Mouse (Mus musculus): ENCODE measurements at regions not wholly inside any gene's neighbourhood (a gene's known extent, or its start where the extent isn't known, plus 50 kb on each side); places are given as distances from the start of the nearest gene placed in this dataset.
A peak's percentile ranks its signal among the peaks of the same experiment; 100 is the strongest.

DNA sequence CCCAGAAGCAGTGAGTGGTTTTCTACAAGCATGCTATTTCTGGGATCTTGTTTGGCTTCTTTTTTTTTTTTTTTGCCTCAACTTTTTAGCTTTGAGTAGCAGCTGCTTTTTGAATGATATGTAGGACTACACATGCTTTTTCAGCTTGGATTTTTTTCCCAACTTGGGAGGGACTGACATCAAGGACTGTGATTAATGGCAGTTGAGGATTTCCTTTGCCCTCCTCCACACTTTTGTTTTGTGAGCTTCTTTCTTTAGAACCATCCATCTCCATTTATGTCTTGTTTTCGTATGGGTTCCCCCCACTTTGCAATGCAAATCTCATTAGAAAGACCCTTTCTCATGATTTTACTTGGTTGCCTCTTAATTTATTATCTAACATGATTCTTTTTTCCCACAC is 352.3 kb upstream of the Jag1 start:
- Histone ChIP-seq H3K9me3 (ENCODE audit: control insufficient read depth, low read length) (no peaks in the 10 kb centered on the region), H3K27me3 (ENCODE audit: control insufficient read depth, insufficient read depth, low read length) (no peaks in the 10 kb centered on the region), H3K27ac (ENCODE audit: low read depth, low read length) (no peak overlapping the region), H3K36me3 (ENCODE audit: control insufficient read depth, insufficient read depth, low read length) (no peaks in the 10 kb centered on the region), H3K4me2 (replicated peaks; ENCODE audit: low read depth, low read length) (no peak overlapping the region), H3K4me3 (ENCODE audit: low read depth, low read length) (no peak overlapping the region), H3K4me1 (replicated peaks; ENCODE audit: control insufficient read depth, insufficient read depth, low read length) (no peaks in the 10 kb centered on the region), H3K9ac (ENCODE audit: low read depth, low read length) (no peak overlapping the region)
- ATAC-seq (ENCODE audit: low FRiP score) (peak; percentile 60; the same call in 1 of the 2 replicates), DNase-seq (ENCODE audit: low spot score) (peak; percentile 16)
- WGBS: 46% methylated on average over 1 of the region's 1 CpGs

DNA sequence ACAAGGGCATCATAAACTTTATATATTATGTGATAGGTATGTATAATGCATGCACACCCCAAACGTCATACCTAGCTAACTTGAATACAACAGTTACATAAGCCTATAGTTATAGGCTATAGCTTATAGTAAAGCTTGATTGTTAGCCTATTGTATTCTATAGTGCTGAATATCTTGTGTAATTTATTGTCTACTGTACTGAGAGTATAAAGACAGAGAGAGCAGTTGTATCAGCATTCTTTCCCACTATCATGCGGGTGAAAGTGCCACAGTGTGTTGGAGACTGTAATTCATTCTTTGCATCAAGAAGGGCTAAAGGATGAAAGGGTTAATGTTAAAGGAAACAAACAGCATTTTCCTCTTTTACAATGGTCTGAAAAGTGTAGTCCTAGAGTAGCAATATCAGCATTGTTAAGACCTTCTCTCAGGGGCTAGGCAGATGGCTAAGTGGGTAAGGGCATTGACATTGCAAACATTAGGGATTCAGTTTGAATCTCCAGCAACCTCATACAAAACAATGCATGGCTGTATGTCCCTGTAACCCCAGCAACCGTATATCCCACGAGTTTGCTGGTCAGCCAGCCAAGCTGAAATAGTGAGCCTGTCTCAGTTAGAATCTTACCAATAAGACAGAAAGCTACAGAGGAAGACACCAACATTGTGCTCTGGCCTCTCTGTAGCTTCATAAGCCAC is 340.8 kb upstream of the Jag1 start:
- Histone ChIP-seq H3K9ac (ENCODE audit: low read depth, low read length) (no peak overlapping the region), H3K4me3 (ENCODE audit: low read depth, low read length) (no peak overlapping the region), H3K36me3 (ENCODE audit: control insufficient read depth, insufficient read depth, low read length) (no peaks in the 10 kb centered on the region), H3K4me1 (replicated peaks; ENCODE audit: control insufficient read depth, insufficient read depth, low read length) (no peaks in the 10 kb centered on the region), H3K9me3 (ENCODE audit: control insufficient read depth, low read length) (no peaks in the 10 kb centered on the region), H3K27ac (ENCODE audit: low read depth, low read length) (no peak overlapping the region), H3K4me2 (replicated peaks; ENCODE audit: low read depth, low read length) (no peak overlapping the region), H3K27me3 (ENCODE audit: control insufficient read depth, insufficient read depth, low read length) (no peaks in the 10 kb centered on the region)
- 46% methylated on average over 4 of the region's 4 CpGs for WGBS
- DNase-seq (ENCODE audit: low spot score) (peak; percentile 36), ATAC-seq (ENCODE audit: low FRiP score) (peak; percentile 90)

GRCm38 (mm10) chr2:137456436-137456835 is 340.0 kb upstream of the Jag1 start:
- H3K9me3 ChIP-seq (ENCODE audit: control insufficient read depth, low read length): no peaks in the 10 kb centered on the region
- no peak overlapping the region for H3K4me2 ChIP-seq (replicated peaks; ENCODE audit: low read depth, low read length)
- no peak overlapping the region for H3K9ac ChIP-seq (ENCODE audit: low read depth, low read length)
- no peaks in the 10 kb centered on the region for H3K36me3 ChIP-seq (ENCODE audit: control insufficient read depth, insufficient read depth, low read length)
- no peak for ATAC-seq (ENCODE audit: low FRiP score)
- no peak for DNase-seq (ENCODE audit: low spot score)
- H3K4me3 ChIP-seq (ENCODE audit: low read depth, low read length): no peak overlapping the region
- no peaks in the 10 kb centered on the region for H3K27me3 ChIP-seq (ENCODE audit: control insufficient read depth, insufficient read depth, low read length)
- H3K4me1 ChIP-seq (replicated peaks; ENCODE audit: control insufficient read depth, insufficient read depth, low read length): no peaks in the 10 kb centered on the region
- H3K27ac ChIP-seq (ENCODE audit: low read depth, low read length): no peak overlapping the region
- WGBS: 84% methylated on average over 3 of the region's 3 CpGs

DNA sequence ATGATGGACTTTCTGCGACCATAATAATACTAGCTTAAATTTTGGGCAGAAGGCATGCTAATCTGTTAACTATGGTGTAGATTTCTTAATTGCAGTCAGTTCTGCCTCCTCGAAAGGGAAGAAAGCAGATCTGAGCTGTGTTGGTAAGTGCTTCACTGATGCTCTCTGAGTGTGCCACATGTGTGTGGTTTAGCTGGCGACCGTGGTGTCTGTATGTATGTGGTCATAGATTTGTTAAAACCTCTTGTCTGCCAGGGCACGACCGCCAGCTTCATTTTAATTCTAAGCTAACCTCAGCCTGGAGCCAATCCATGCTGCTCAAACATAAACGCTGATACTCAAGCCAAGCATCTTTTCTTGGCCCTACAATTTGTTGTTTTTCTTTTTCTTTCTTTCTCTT is 330.5 kb upstream of the Jag1 start:
- Histone ChIP-seq H3K27me3 (ENCODE audit: control insufficient read depth, insufficient read depth, low read length) (no peaks in the 10 kb centered on the region), H3K4me1 (replicated peaks; ENCODE audit: control insufficient read depth, insufficient read depth, low read length) (no peaks in the 10 kb centered on the region), H3K36me3 (ENCODE audit: control insufficient read depth, insufficient read depth, low read length) (no peaks in the 10 kb centered on the region), H3K4me3 (ENCODE audit: low read depth, low read length) (no peak overlapping the region), H3K9me3 (ENCODE audit: control insufficient read depth, low read length) (no peaks in the 10 kb centered on the region), H3K9ac (ENCODE audit: low read depth, low read length) (no peak overlapping the region), H3K4me2 (replicated peaks; ENCODE audit: low read depth, low read length) (no peak overlapping the region), H3K27ac (ENCODE audit: low read depth, low read length) (no peak overlapping the region)
- WGBS: 92% methylated on average over 7 of the region's 7 CpGs
- DNase-seq (ENCODE audit: low spot score) (no peak), ATAC-seq (ENCODE audit: low FRiP score) (no peak)

DNA sequence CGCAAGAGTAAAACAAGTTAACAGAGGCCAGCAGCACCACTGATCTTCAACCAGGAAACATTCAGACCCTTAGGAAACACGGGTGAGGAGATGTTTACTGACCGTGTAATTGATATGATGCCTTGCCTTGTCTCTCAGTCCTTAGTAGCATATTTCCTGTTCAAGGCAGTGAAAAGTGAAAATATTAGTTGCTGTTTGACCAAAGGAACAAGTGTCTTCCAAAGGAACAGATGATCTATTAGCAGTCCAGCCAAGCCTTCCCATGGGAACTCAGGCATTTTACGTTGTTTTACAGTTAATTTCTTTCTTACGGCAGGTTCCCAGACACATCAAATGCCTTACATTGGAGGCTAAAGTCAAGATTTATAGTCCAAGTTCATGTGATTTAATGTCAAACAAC is 321.3 kb upstream of the Jag1 start:
- no peaks in the 10 kb centered on the region for H3K9me3 ChIP-seq (ENCODE audit: control insufficient read depth, low read length)
- H3K36me3 ChIP-seq (ENCODE audit: control insufficient read depth, insufficient read depth, low read length): no peaks in the 10 kb centered on the region
- DNase-seq (ENCODE audit: low spot score) (no peak), ATAC-seq (ENCODE audit: low FRiP score) (no peak)
- H3K4me1 ChIP-seq (replicated peaks; ENCODE audit: control insufficient read depth, insufficient read depth, low read length): no peaks in the 10 kb centered on the region
- H3K27ac ChIP-seq (ENCODE audit: low read depth, low read length): no peak overlapping the region
- H3K27me3 ChIP-seq (ENCODE audit: control insufficient read depth, insufficient read depth, low read length): no peaks in the 10 kb centered on the region
- no peak overlapping the region for H3K4me3 ChIP-seq (ENCODE audit: low read depth, low read length)
- WGBS: 86% methylated on average over 5 of the region's 5 CpGs
- no peak overlapping the region for H3K4me2 ChIP-seq (replicated peaks; ENCODE audit: low read depth, low read length)
- H3K9ac ChIP-seq (ENCODE audit: low read depth, low read length): no peak overlapping the region

DNA sequence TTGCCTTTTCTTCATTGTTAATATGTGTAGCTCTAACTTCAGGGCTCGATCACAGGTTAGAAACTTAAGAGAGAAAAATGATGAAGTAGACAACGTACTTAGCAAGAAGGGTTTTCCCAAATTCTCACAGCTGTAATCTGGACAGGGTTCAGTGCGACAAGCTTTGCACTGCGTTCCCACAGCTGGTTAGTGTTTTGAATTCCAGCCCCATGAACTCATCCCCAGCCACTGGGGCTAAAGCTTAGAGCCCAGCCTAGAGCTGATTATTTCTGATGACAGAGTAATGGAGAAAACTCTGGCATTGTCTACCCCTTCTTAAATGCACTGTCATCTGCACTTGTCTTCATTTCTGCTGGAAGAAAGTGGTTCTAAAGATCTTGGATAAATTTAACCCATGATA is 319.7 kb upstream of the Jag1 start:
- WGBS: 80% methylated on average over 4 of the region's 4 CpGs
- H3K9ac ChIP-seq (ENCODE audit: low read depth, low read length): no peak overlapping the region

DNA sequence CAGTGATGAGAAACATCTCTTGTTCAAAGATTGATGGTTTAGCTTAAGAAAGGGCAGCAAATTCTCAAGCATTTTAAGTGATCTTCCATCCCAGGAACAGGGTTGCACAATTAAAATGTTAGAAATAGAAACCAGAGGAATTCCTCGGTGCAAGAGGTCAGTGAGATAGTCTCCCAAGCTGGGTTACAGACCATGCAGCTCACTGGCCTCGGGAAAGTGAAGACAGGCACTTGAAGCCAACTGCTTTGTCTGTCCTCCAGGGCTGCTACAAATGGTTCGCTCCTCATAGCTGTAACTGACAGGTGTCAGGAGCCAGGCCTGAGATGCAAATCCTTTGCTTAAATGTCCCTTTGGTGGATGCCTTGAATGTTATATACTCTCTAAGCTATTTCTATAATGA is 306.2 kb upstream of the Jag1 start:
- WGBS: 78% methylated on average over 3 of the region's 3 CpGs

More for the DNA sequence above, 319.7 kb upstream of the Jag1 start:
- ATAC-seq (ENCODE audit: low FRiP score) (no peak), DNase-seq (ENCODE audit: low spot score) (no peak)
- Histone ChIP-seq H3K36me3 (ENCODE audit: control insufficient read depth, insufficient read depth, low read length) (no peaks in the 10 kb centered on the region), H3K4me2 (replicated peaks; ENCODE audit: low read depth, low read length) (no peak overlapping the region), H3K27ac (ENCODE audit: low read depth, low read length) (no peak overlapping the region), H3K9me3 (ENCODE audit: control insufficient read depth, low read length) (no peaks in the 10 kb centered on the region), H3K4me3 (ENCODE audit: low read depth, low read length) (no peak overlapping the region), H3K4me1 (replicated peaks; ENCODE audit: control insufficient read depth, insufficient read depth, low read length) (no peaks in the 10 kb centered on the region), H3K27me3 (ENCODE audit: control insufficient read depth, insufficient read depth, low read length) (no peaks in the 10 kb centered on the region)

GRCm38 (mm10) chr2:137419678-137420077 is 303.2 kb upstream of the Jag1 start:
- no peak overlapping the region for H3K4me2 ChIP-seq (replicated peaks; ENCODE audit: low read depth, low read length)
- WGBS: 78% methylated on average over 4 of the region's 4 CpGs

More for the DNA sequence above, 306.2 kb upstream of the Jag1 start:
- Histone ChIP-seq H3K27ac (ENCODE audit: low read depth, low read length) (no peak overlapping the region), H3K9ac (ENCODE audit: low read depth, low read length) (no peak overlapping the region), H3K9me3 (ENCODE audit: control insufficient read depth, low read length) (no peaks in the 10 kb centered on the region), H3K4me2 (replicated peaks; ENCODE audit: low read depth, low read length) (no peak overlapping the region), H3K4me3 (ENCODE audit: low read depth, low read length) (no peak overlapping the region), H3K4me1 (replicated peaks; ENCODE audit: control insufficient read depth, insufficient read depth, low read length) (no peaks in the 10 kb centered on the region), H3K36me3 (ENCODE audit: control insufficient read depth, insufficient read depth, low read length) (no peaks in the 10 kb centered on the region), H3K27me3 (ENCODE audit: control insufficient read depth, insufficient read depth, low read length) (no peaks in the 10 kb centered on the region)
- ATAC-seq (ENCODE audit: low FRiP score): no peak
- DNase-seq (ENCODE audit: low spot score): no peak

GRCm38 (mm10) chr2:137417691-137418090 is 301.2 kb upstream of the Jag1 start:
- Histone ChIP-seq H3K4me1 (replicated peaks; ENCODE audit: control insufficient read depth, insufficient read depth, low read length) (no peaks in the 10 kb centered on the region), H3K27ac (ENCODE audit: low read depth, low read length) (no peak overlapping the region), H3K9ac (ENCODE audit: low read depth, low read length) (no peak overlapping the region), H3K9me3 (ENCODE audit: control insufficient read depth, low read length) (no peaks in the 10 kb centered on the region), H3K27me3 (ENCODE audit: control insufficient read depth, insufficient read depth, low read length) (no peaks in the 10 kb centered on the region), H3K4me3 (ENCODE audit: low read depth, low read length) (no peak overlapping the region), H3K36me3 (ENCODE audit: control insufficient read depth, insufficient read depth, low read length) (no peaks in the 10 kb centered on the region), H3K4me2 (replicated peaks; ENCODE audit: low read depth, low read length) (no peak overlapping the region)
- DNase-seq (ENCODE audit: low spot score) (no peak), ATAC-seq (ENCODE audit: low FRiP score) (no peak)
- 75% methylated on average over 6 of the region's 6 CpGs for WGBS

More at GRCm38 (mm10) chr2:137419678-137420077, 303.2 kb upstream of the Jag1 start:
- ATAC-seq (ENCODE audit: low FRiP score) (no peak), DNase-seq (ENCODE audit: low spot score) (no peak)
- no peak overlapping the region for H3K27ac ChIP-seq (ENCODE audit: low read depth, low read length)
- no peak overlapping the region for H3K4me3 ChIP-seq (ENCODE audit: low read depth, low read length)
- H3K9me3 ChIP-seq (ENCODE audit: control insufficient read depth, low read length): no peaks in the 10 kb centered on the region
- no peaks in the 10 kb centered on the region for H3K36me3 ChIP-seq (ENCODE audit: control insufficient read depth, insufficient read depth, low read length)
- no peaks in the 10 kb centered on the region for H3K27me3 ChIP-seq (ENCODE audit: control insufficient read depth, insufficient read depth, low read length)
- H3K4me1 ChIP-seq (replicated peaks; ENCODE audit: control insufficient read depth, insufficient read depth, low read length): no peaks in the 10 kb centered on the region
- no peak overlapping the region for H3K9ac ChIP-seq (ENCODE audit: low read depth, low read length)
